Mouse (Mus musculus) limb, embryonic 12.5 days (tissue): ENCODE results near the gene Ppip5k1. TPM values are rescaled to one million over a fixed set of nuclear protein-coding genes. Genes with fewer than 3 reads are reported as not detected.

Experiments
- ATAC-seq: fragments of 200-750 bp; cut with Nextera tagmentation; 2 replicates; pipeline ENCODE4 v1.8.0; 2017; ENCODE audit warnings: low read depth, moderate TSS enrichment; ENCODE audit not compliant: insufficient number of reproducible peaks, insufficient read depth, low FRiP score, low TSS enrichment
- H3K27ac ChIP-seq: fragments of 300-500 bp; sonication (generic); 2 replicates; pipeline ENCODE4 v1.5.1; 2016; ENCODE audit warnings: mild to moderate bottlenecking, moderate library complexity
- H3K27me3 ChIP-seq: fragments of 300-500 bp; sonication (generic); 2 replicates; pipeline ENCODE4 v1.6.1; 2016; ENCODE audit warnings: mild to moderate bottlenecking, moderate library complexity
- H3K36me3 ChIP-seq: fragments of 300-500 bp; sonication (generic); 2 replicates; pipeline ENCODE4 v1.6.1; 2016; ENCODE audit warnings: mild to moderate bottlenecking, moderate library complexity
- H3K4me1 ChIP-seq: fragments of 300-500 bp; sonication (generic); replicated peaks from 2 replicates; pipeline ENCODE4 v1.6.1; 2016
- H3K4me2 ChIP-seq: fragments of 300-500 bp; sonication (generic); 2 replicates; pipeline ENCODE4 v1.6.1; 2016; ENCODE audit warnings: mild to moderate bottlenecking, moderate library complexity
- H3K4me3 ChIP-seq: fragments of 300-500 bp; sonication (generic); replicated peaks from 2 replicates; pipeline ENCODE4 v1.5.1; 2016; ENCODE audit warnings: mild to moderate bottlenecking
- H3K9ac ChIP-seq: fragments of 300-500 bp; sonication (generic); replicated peaks from 2 replicates; pipeline ENCODE4 v1.6.1; 2016; ENCODE audit warnings: mild to moderate bottlenecking, moderate library complexity
- H3K9me3 ChIP-seq: fragments of 300-500 bp; sonication (generic); 2 replicates; pipeline ENCODE4 v1.6.1; 2016; ENCODE audit warnings: mild to moderate bottlenecking, moderate library complexity
- WGBS: fragments of 180-500 bp; shearing (Covaris S2); methylation state at CpG from one replicate; pipeline ENCODE4 v1.1.7; 2016; 5-methylcytosine and 5-hydroxymethylcytosine counted together
- polyA plus RNA-seq: library from polyadenylated mRNA; unstranded; fragments of >200 nt; fragmentation: Nextera tagmentation; extraction: Ambion mirVana; gene quantifications from 2 replicates; pipeline ENCODE4 v1.2.1, GENCODE M21; 2016

Gene Ppip5k1
- polyA plus RNA-seq, 1 experiment from 2014 or later, result 7.6 TPM

DNA sequence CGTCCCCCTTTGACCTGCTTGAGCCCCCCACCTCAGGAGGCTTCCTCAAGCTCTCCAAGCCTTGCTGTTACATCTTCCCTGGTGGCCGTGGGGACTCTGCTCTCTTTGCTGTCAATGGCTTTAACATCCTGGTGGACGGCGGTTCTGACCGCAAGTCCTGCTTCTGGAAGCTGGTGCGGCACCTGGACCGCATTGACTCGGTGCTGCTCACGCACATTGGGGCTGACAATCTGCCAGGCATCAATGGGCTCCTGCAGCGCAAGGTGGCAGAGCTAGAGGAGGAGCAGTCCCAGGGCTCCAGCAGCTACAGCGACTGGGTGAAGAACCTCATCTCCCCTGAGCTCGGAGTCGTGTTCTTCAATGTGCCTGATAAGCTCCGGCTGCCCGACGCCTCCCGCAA is 55.7 kb downstream of the Ppip5k1 start:
- H3K4me3 ChIP-seq, result no peak overlapping the region
- H3K36me3 ChIP-seq, result peaks cover 17% of the 10 kb centered on the region
- H3K27me3 ChIP-seq, result peaks cover 83% of the 10 kb centered on the region
- H3K9ac ChIP-seq, result no peak overlapping the region
- no peak overlapping the region for H3K4me2 ChIP-seq
- 86% methylated on average over 17 of the region's 17 CpGs for whole genome bisulfite sequencing
- H3K27ac ChIP-seq, result no peak overlapping the region
- no peaks in the 10 kb centered on the region for H3K9me3 ChIP-seq
- no peak for ATAC-seq
- H3K4me1 ChIP-seq, result peaks cover 41% of the 10 kb centered on the region

DNA sequence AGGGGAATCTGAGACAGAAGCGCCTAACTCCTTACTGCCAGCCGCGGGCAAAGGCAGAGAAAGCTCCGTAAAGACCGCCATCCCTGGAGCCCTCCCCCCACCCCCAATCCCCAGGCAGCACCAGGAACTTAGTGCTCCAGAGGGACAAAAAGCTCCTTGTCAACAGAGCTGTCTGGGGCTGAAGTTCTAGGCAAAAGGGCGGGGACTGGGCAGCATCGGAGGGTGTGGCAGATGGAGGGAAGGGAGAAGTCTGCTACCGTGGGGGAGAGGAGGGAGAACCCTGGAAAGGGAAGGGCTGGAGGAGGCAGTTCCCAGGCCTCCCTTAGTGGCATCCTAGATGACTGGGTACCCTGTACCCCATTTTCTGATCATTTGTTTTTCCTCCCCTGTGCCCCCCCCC is 57.1 kb downstream of the Ppip5k1 start:
- 4% methylated on average over 8 of the region's 8 CpGs for WGBS
- H3K36me3 ChIP-seq, result peaks cover 13% of the 10 kb centered on the region
- peak overlapping the region; percentile 70 for H3K4me2 ChIP-seq
- no peak for ATAC-seq
- peaks cover 86% of the 10 kb centered on the region for H3K27me3 ChIP-seq
- H3K27ac ChIP-seq, result no peak overlapping the region
- peaks cover 50% of the 10 kb centered on the region for H3K4me1 ChIP-seq
- no peak overlapping the region for H3K4me3 ChIP-seq
- H3K9ac ChIP-seq, result no peak overlapping the region
- no peaks in the 10 kb centered on the region for H3K9me3 ChIP-seq

DNA sequence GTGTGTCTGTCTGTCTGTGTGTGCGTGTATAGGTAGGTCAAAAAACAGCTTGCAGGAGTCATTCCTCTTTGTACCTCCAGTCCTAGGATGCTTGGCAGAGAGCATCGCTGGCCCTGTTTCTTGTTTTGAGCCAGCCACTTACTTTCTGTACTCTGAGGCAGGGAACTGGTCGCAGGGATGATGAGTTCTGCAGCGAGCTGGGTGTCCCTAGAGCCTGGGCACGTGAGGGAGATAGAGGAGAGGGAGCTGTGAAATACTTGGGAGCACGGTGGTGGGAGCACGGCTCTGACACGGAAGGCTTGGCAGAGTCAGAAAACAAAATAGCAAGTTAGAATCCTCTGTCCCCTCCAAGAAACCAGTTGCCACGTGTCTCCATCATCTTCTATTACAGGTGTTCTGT is 57.5 kb downstream of the Ppip5k1 start:
- no peak overlapping the region for H3K27ac ChIP-seq
- peaks cover 89% of the 10 kb centered on the region for H3K27me3 ChIP-seq

DNA sequence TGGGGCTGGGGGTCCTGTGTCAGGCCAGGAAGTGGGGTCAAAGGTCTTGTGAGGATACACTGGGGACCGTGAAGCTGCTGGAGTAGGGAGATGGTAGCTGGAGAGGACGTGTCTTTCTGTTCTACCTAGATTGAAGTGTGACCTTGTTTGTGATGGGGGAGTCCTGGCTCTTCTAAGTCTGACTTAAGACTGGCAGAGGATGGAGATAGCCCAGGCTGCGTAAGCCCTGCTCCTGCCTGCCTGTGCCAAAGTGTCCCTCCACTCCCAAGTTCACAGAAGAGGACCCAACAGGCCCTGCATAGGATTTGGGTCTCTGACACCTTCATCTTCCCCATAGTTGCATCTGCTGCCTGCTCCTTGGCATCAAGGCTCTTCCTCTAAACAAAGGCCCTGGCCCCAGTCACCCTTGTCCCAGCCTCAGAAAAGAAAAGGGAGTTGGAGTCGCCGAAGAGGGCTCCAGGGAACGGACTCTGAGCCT is 58.4 kb downstream of the Ppip5k1 start:
- no peaks in the 10 kb centered on the region for H3K9me3 ChIP-seq
- peak overlapping the region; percentile 45 for H3K4me3 ChIP-seq
- WGBS, result 14% methylated on average over 6 of the region's 6 CpGs
- peaks cover 81% of the 10 kb centered on the region for H3K27me3 ChIP-seq
- peaks cover 50% of the 10 kb centered on the region for H3K4me1 ChIP-seq
- H3K9ac ChIP-seq, result no peak overlapping the region
- peak overlapping the region; percentile 70 for H3K4me2 ChIP-seq
- H3K36me3 ChIP-seq, result peaks cover 13% of the 10 kb centered on the region
- no peak overlapping the region for H3K27ac ChIP-seq
- no peak for ATAC-seq

More for the DNA sequence above, 57.5 kb downstream of the Ppip5k1 start:
- H3K4me3 ChIP-seq, result 0 out of 2 replicates have a peak overlapping the region, but pooled peaks have one; percentile 6
- H3K9ac ChIP-seq, result no peak overlapping the region
- no peak for ATAC-seq
- peaks cover 13% of the 10 kb centered on the region for H3K36me3 ChIP-seq
- H3K4me1 ChIP-seq, result peaks cover 50% of the 10 kb centered on the region
- H3K4me2 ChIP-seq, result peak overlapping the region; percentile 70
- WGBS, result 7% methylated on average over 9 of the region's 9 CpGs
- no peaks in the 10 kb centered on the region for H3K9me3 ChIP-seq

DNA sequence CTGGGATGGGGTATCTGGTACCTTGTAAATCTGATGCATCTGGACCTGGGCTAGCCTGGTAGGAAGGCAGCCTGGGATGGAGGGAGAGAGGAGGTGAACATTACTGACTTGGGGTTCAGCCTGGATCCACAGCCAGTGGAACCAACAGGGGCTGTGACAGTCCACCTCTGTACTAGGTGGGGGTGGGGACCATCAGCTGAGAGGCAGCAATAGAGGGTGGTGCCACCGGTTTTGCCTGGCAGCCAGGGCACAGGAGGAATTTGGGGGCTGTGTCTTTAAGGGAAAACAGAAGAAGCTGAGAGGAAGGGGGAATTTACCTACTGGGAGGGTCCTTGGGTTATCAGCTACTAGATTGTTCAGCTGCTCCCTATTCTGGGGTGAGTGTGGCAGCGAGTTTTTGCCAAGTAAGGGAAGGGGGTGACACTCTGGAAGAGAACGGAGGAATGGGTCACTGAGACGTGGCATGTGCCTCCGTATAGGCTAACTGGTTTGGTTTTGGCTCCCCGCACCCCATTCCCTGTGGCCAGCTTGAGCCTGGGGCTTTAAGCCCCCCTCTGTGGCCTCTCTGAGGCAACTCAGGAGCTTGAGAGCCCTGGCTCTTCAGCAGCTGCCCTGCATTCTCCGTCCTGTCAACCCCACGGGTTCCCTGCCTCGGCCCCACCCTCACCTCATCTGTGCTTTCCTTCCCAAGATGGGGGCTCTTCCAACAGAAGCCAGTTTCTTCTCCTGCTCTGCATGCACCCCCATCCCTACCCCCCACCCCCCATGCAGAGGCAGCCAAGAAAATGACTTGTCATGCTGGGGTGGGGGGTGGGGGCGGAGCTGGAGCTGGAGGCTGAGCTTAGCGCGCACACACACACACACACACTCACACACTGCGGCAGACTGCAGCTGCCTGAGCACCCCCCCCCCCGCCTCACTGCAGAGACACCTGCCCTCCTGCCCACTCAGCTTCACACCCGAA is 59.3 kb downstream of the Ppip5k1 start:
- under 1% methylated on average over 15 of the region's 15 CpGs for WGBS
- H3K27ac ChIP-seq, result no peak overlapping the region

DNA sequence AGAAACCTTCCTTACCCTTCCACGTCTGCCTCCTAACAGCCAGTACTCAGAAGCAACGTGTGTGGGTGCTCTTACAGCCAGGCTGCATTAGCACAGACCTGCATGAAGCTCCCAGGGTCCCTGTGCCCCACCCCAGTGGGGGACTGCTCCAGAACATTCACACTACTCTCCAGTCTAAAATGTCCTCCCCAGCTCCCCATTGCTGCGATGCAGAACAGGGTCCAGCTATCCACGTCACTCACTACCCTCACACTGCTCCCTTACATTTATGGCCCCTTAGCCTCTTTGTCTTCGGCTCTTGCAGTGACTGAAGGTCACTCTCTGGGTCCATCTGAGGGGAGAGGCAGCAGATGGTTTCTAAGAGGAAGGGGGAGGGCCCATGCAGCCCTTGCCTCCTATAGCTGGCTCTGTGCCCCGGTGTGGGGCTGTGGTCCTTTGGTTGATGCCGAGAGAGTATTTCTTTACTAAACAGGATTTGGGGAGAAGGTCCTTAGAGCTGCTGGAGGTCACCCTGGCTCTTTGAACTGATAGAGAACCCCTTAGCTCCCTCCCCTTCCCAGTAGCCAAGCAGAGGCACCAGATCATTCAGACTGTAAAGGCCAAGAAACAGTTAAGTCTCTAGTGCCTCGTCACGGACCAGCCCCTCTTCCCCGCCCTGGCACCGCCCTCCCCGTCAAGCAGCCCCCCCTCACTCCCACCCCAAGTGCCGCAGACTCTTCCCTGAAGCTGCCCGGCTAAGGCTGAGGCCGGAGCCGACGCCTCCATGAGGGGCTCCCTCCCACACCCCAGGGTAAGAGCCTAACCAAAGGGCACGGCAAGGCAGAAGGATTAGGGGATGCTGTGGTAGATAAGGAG is 60.2 kb downstream of the Ppip5k1 start:
- peaks cover 9% of the 10 kb centered on the region for H3K36me3 ChIP-seq
- H3K4me2 ChIP-seq, result peak overlapping the region; percentile 70
- H3K27ac ChIP-seq, result no peak overlapping the region
- ATAC-seq, result peak; percentile 65
- WGBS, result 2% methylated on average over 18 of the region's 18 CpGs
- peaks cover 81% of the 10 kb centered on the region for H3K27me3 ChIP-seq
- peaks cover 55% of the 10 kb centered on the region for H3K4me1 ChIP-seq
- no peaks in the 10 kb centered on the region for H3K9me3 ChIP-seq
- H3K4me3 ChIP-seq, result peak overlapping the region; percentile 45
- peak overlapping the region; percentile 51 for H3K9ac ChIP-seq

More for the DNA sequence above, 59.3 kb downstream of the Ppip5k1 start:
- Histone ChIP-seq H3K9me3 (no peaks in the 10 kb centered on the region), H3K4me2 (peak overlapping the region; percentile 70), H3K36me3 (peaks cover 13% of the 10 kb centered on the region), H3K27me3 (peaks cover 80% of the 10 kb centered on the region), H3K4me1 (peaks cover 50% of the 10 kb centered on the region), H3K9ac (peak overlapping the region; percentile 51), H3K4me3 (peak overlapping the region; percentile 45)
- ATAC-seq, result no peak

DNA sequence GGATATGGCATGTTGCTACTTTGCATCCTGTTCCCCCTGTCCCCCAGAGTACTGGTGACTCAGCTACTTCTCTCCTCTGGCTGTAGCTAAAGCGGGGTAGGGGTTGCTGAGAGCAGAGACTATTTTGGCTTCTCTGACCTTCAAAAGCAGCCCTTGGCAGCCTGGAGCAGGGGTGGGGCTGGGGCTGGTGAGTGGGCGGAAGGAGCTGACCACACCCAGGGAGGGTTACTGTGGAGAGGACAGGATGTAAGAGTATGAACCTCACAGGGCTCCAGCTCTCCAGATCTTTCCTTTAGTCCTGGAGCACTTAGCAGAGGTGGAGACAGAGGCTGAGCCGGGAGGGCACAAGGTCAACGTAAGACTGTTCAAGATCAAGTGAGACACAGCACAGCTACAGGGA is 61.0 kb downstream of the Ppip5k1 start:
- peaks cover 58% of the 10 kb centered on the region for H3K4me1 ChIP-seq
- H3K9me3 ChIP-seq, result no peaks in the 10 kb centered on the region
- peaks cover 78% of the 10 kb centered on the region for H3K27me3 ChIP-seq
- H3K4me2 ChIP-seq, result peak overlapping the region; percentile 70
- no peak for ATAC-seq
- no peak overlapping the region for H3K27ac ChIP-seq
- peak overlapping the region; percentile 45; the same call in 1 of the 2 replicates for H3K4me3 ChIP-seq
- 20% methylated on average over 4 of the region's 4 CpGs for WGBS
- H3K36me3 ChIP-seq, result peaks cover under 1% of the 10 kb centered on the region; the same call in 1 of the 2 replicates
- peak overlapping the region; percentile 38; the same call in 1 of the 2 replicates for H3K9ac ChIP-seq

DNA sequence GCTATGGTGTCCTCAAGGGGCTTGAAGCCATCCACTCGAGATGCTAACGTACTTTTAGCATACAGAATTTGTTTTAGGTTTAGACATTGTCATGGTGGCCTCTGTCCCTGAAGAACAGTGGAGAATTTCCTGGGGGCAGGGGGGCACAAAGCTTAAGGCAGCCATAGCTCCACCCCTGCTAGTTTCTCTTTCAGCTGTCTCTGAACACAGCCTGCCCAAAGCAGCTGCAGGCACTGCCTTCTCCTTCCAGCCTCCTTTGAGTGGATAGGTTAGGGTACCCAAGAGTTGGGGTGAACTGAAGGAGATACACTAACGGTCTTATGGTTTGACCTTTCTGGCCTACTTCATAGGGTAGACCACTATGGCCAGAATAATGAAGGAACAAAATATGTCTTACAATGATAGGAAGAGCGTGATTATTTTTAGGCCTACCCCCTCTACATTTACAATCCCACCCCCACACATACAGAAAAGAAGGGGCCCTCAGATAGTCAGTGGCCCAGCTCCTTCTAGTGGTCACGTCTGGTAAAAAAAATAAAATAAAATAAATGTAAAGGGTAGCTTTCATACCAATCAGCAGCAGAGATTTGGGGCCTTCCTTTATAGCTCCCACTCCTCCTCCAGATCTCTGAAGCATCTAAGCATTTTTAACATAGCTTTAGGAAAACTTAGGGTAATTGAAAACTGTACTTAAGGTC is 62.7 kb downstream of the Ppip5k1 start:
- Histone ChIP-seq H3K27ac (no peak overlapping the region), H3K4me1 (peaks cover 49% of the 10 kb centered on the region), H3K9ac (no peak overlapping the region), H3K4me2 (no peak overlapping the region), H3K27me3 (peaks cover 73% of the 10 kb centered on the region), H3K36me3 (no peaks in the 10 kb centered on the region), H3K9me3 (no peaks in the 10 kb centered on the region), H3K4me3 (no peak overlapping the region)
- no peak for ATAC-seq
- 68% methylated on average over 5 of the region's 5 CpGs for WGBS

DNA sequence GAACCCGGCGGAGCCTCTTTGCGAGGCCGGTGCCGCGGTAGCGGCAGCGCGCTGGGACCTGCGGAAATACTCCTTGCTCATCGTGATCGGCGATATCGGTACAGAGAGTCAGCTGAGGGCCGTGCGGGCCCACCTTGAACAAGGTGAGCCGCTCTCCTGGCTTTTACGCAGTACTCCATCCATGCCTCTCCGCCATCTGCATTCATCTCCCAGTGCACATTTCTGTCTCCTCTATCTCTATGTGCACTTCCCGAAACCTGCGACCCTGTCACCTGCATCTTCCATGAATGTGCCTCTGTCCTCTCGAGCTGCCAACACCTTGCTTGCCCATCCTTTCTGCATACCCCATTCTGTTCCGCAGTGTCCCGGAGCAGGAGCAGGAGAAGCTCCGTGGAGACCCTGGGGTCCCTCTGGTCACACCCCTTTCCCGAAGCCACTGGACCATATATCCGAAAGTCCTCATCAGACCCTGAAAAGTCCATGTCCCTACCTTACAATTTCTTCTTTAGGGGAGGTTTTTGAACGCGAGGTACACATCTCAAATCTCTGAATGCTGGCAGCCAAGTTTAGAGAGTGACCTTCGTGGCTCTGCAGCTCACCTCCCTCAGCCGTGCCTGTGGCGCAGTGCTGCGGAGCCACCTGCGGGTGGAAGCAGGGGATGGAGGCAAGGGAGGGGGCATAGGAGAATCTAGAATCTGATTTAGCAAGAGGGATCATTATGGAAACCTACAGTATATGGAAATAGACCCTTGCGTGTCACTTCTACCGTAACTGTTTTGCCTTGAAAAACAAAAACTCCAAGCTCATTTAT is 65.3 kb downstream of the Ppip5k1 start:
- peak overlapping the region; percentile 56 for H3K4me3 ChIP-seq
- H3K4me1 ChIP-seq, result peaks cover 24% of the 10 kb centered on the region
- H3K9me3 ChIP-seq, result no peaks in the 10 kb centered on the region
- H3K27ac ChIP-seq, result no peak overlapping the region
- ATAC-seq, result peak; percentile 66
- H3K36me3 ChIP-seq, result no peaks in the 10 kb centered on the region
- WGBS, result 4% methylated on average over 36 of the region's 36 CpGs
- H3K27me3 ChIP-seq, result peaks cover 48% of the 10 kb centered on the region
- H3K9ac ChIP-seq, result peak overlapping the region; percentile 48; the same call in 1 of the 2 replicates
- peak overlapping the region; percentile 86 for H3K4me2 ChIP-seq
